Comparison of ENCODE assay signal across 8 mouse cellular contexts in genomic region chr10:44004221-44004751, GRCm38 (mm10).
DNase-seq lines count a peak whose midpoint lies in the region; ATAC-seq lines count a peak whose summit lies in the region.

No protein-coding gene starts in this region.

- peaks cover 5% of the 10 kb centered on the region for H3K4me1 ChIP-seq in embryonic facial prominence, embryonic 11.5 days (ENCODE audit: control insufficient read depth, insufficient read depth, low read length)
- H3K4me1 ChIP-seq in midbrain, embryonic 10.5 days: peaks cover 40% of the 10 kb centered on the region

- no peak; the same call in 1 of the 2 replicates for ATAC-seq in embryonic facial prominence, embryonic 11.5 days (replicated peaks; ENCODE audit: insufficient number of reproducible peaks, low FRiP score, low TSS enrichment, low read depth)
- no peak for ATAC-seq in cerebellum, adult (ENCODE audit: insufficient number of reproducible peaks, low FRiP score, low TSS enrichment)

- peak overlapping the region; percentile 58; the same call in 1 of the 2 replicates for H3K4me2 ChIP-seq in embryonic facial prominence, embryonic 11.5 days (ENCODE audit: low read depth, low read length)

- WGBS in embryonic facial prominence, embryonic 11.5 days: 2% methylated on average over 32 of the region's 33 CpGs
- WGBS in midbrain, embryonic 10.5 days: under 1% methylated on average over 33 of the region's 33 CpGs

- no peaks in the 10 kb centered on the region for H3K36me3 ChIP-seq in embryonic facial prominence, embryonic 11.5 days (replicated peaks; ENCODE audit: control insufficient read depth, insufficient read depth, low read depth, low read length)
- H3K36me3 ChIP-seq in midbrain, embryonic 10.5 days: no peaks in the 10 kb centered on the region

- DNase-seq in urinary bladder, adult 2 months (ENCODE audit: low spot score): peak; percentile 38
- DNase-seq in urinary bladder, postnatal 25 days (ENCODE audit: low spot score): no peak
- DNase-seq in embryonic facial prominence, embryonic 11.5 days (ENCODE audit: low spot score): peak; percentile 29
- DNase-seq in heart, postnatal 14 days: peak; percentile 38 to 56
- DNase-seq in kidney, postnatal 25 days: peak; percentile 48 to 70
- peak; percentile 48 for DNase-seq in midbrain, embryonic 10.5 days (ENCODE audit: low spot score)
- DNase-seq in cerebellum, postnatal 25 days: no peak

- H3K27me3 ChIP-seq in embryonic facial prominence, embryonic 11.5 days (ENCODE audit: control insufficient read depth, insufficient read depth, low read length): peaks cover 34% of the 10 kb centered on the region
- H3K27me3 ChIP-seq in midbrain, embryonic 10.5 days (ENCODE audit: low read depth, poor library complexity, severe bottlenecking): peaks cover 88% of the 10 kb centered on the region

- no peaks in the 10 kb centered on the region for H3K9me3 ChIP-seq in embryonic facial prominence, embryonic 11.5 days (replicated peaks; ENCODE audit: control insufficient read depth, low read length)
- H3K9me3 ChIP-seq in midbrain, embryonic 10.5 days (replicated peaks): no peaks in the 10 kb centered on the region

- H3K9ac ChIP-seq in embryonic facial prominence, embryonic 11.5 days (replicated peaks; ENCODE audit: low read length): no peak overlapping the region

- H3K27ac ChIP-seq in embryonic facial prominence, embryonic 11.5 days (replicated peaks; ENCODE audit: low read depth, low read length): no peak overlapping the region
- no peak overlapping the region for H3K27ac ChIP-seq in midbrain, embryonic 10.5 days (replicated peaks)

- intact Hi-C loops in heart, postnatal 14 days (cut with DNase I): loop anchor here (5.0 kb wide), 1 partner anchor 63 kb away; no protein-coding TSS in a partner anchor

- peak overlapping the region; percentile 36 for H3K4me3 ChIP-seq in embryonic facial prominence, embryonic 11.5 days (ENCODE audit: low read depth, low read length)
- H3K4me3 ChIP-seq in midbrain, embryonic 10.5 days: peak overlapping the region; percentile 58

Comparison
In these comparisons a context has a peak if more than half of its experiments do, and no peak if none do; other contexts are left out.
1. DNase-seq: peak in urinary bladder, adult 2 months (single experiment), embryonic facial prominence, embryonic 11.5 days (single experiment), heart, postnatal 14 days (2 of 2), kidney, postnatal 25 days (2 of 2) and midbrain, embryonic 10.5 days (single experiment); none in urinary bladder, postnatal 25 days (single experiment) and cerebellum, postnatal 25 days (0 of 2).